In genomic region chr12:71832225-71832624, GRCm38 (mm10) we compare ENCODE assay signal across 8 mouse cellular contexts. TPM values are rescaled to one million over a fixed set of nuclear protein-coding genes. Genes with fewer than 3 reads are reported as not detected.
A peak's percentile ranks its signal among the peaks of the same experiment; 100 is the strongest.
DNase-seq lines count a peak whose midpoint lies in the region; ATAC-seq and TF ChIP-seq lines count a peak whose summit lies in the region.

No protein-coding gene starts in this region.

- ATAC-seq in heart, embryonic 13.5 days (ENCODE audit: extremely low read depth, insufficient number of reproducible peaks, low FRiP score, low TSS enrichment) = no peak
- ATAC-seq in kidney, postnatal 0 days (replicated peaks; ENCODE audit: low FRiP score, low read depth) = no peak
- peak; percentile 38 for ATAC-seq in liver, embryonic 13.5 days (ENCODE audit: low read depth)
- no peak for ATAC-seq in stomach, postnatal 0 days (ENCODE audit: low FRiP score, low TSS enrichment)

- TF ChIP-seq EP300 in stomach, postnatal 0 days (optimal IDR thresholded peaks at IDR 0.05) = no peak

- TF ChIP-seq CTCF in kidney, postnatal 0 days (IDR thresholded peaks at IDR 0.05; ENCODE audit: low read depth) = no peak
- TF ChIP-seq CTCF in stomach, postnatal 0 days (IDR thresholded peaks at IDR 0.05; ENCODE audit: low read depth) = no peak

- no peaks in the 10 kb centered on the region for H3K36me3 ChIP-seq in heart, embryonic 13.5 days
- no peaks in the 10 kb centered on the region for H3K36me3 ChIP-seq in kidney, postnatal 0 days (ENCODE audit: insufficient read depth, low read length)
- H3K36me3 ChIP-seq in liver, embryonic 13.5 days = no peaks in the 10 kb centered on the region
- no peaks in the 10 kb centered on the region for H3K36me3 ChIP-seq in stomach, postnatal 0 days (ENCODE audit: control insufficient read depth, insufficient read depth, low read length)

- H3K9me3 ChIP-seq in heart, embryonic 13.5 days = no peaks in the 10 kb centered on the region
- no peaks in the 10 kb centered on the region for H3K9me3 ChIP-seq in kidney, postnatal 0 days (replicated peaks; ENCODE audit: low read length)
- H3K9me3 ChIP-seq in liver, embryonic 13.5 days (replicated peaks) = no peaks in the 10 kb centered on the region
- no peaks in the 10 kb centered on the region for H3K9me3 ChIP-seq in stomach, postnatal 0 days (ENCODE audit: control insufficient read depth, low read length)

- 0% methylated on average over 12 of the region's 12 CpGs for WGBS in heart, embryonic 13.5 days
- 0% methylated on average over 12 of the region's 12 CpGs for WGBS in kidney, postnatal 0 days
- under 1% methylated on average over 12 of the region's 12 CpGs for WGBS in liver, embryonic 13.5 days (ENCODE audit: insufficient replicate concordance)
- WGBS in stomach, postnatal 0 days = 1% methylated on average over 12 of the region's 12 CpGs

- H3K9ac ChIP-seq in heart, embryonic 13.5 days = peak overlapping the region; percentile 99
- H3K9ac ChIP-seq in kidney, postnatal 0 days (ENCODE audit: low read depth, low read length) = peak overlapping the region; percentile 68
- H3K9ac ChIP-seq in liver, embryonic 13.5 days = peak overlapping the region; percentile 96
- peak overlapping the region; percentile 82 for H3K9ac ChIP-seq in stomach, postnatal 0 days (ENCODE audit: low read length)

- peak overlapping the region; percentile 99 for H3K4me3 ChIP-seq in heart, embryonic 13.5 days
- peak overlapping the region; percentile 77 for H3K4me3 ChIP-seq in kidney, postnatal 0 days (replicated peaks; ENCODE audit: low read depth, low read length)
- peak overlapping the region; percentile 91 for H3K4me3 ChIP-seq in liver, embryonic 13.5 days (replicated peaks)
- peak overlapping the region; percentile 86 for H3K4me3 ChIP-seq in stomach, postnatal 0 days (ENCODE audit: low read depth, low read length)

- H3K27me3 ChIP-seq in heart, embryonic 13.5 days (replicated peaks) = no peaks in the 10 kb centered on the region
- H3K27me3 ChIP-seq in kidney, postnatal 0 days (ENCODE audit: insufficient read depth, low read length) = 0 out of 2 replicates have a peak, but pooled peaks cover 3% of the 10 kb centered on the region
- H3K27me3 ChIP-seq in liver, embryonic 13.5 days = no peaks in the 10 kb centered on the region
- no peaks in the 10 kb centered on the region for H3K27me3 ChIP-seq in stomach, postnatal 0 days (ENCODE audit: control insufficient read depth, insufficient read depth, low read length)

- DNase-seq in CD4-positive helper T cell, adult 2 months (ENCODE audit: low read depth, low spot score) = peak; percentile 56
- peak; percentile 91 for DNase-seq in brain, adult 2 months (ENCODE audit: low read depth, low spot score)
- peak; percentile 32 for DNase-seq in fibroblast of lung, adult 2 months (ENCODE audit: low read depth)
- DNase-seq in kidney, postnatal 0 days (ENCODE audit: low spot score) = peak; percentile 74
- DNase-seq in liver, embryonic 13.5 days = peak; percentile 75
- peak; percentile 16 to 28 for DNase-seq in natural killer cell, adult 2 months (ENCODE audit: low spot score in 2 of 2)
- peak; percentile 75 for DNase-seq in stomach, postnatal 0 days (ENCODE audit: low spot score)

- H3K27ac ChIP-seq in heart, embryonic 13.5 days (replicated peaks) = peak overlapping the region; percentile 98
- H3K27ac ChIP-seq in kidney, postnatal 0 days = no peak overlapping the region
- peak overlapping the region; percentile 96 for H3K27ac ChIP-seq in liver, embryonic 13.5 days
- peak overlapping the region; percentile 95 for H3K27ac ChIP-seq in stomach, postnatal 0 days (replicated peaks)

- H3K4me2 ChIP-seq in heart, embryonic 13.5 days = peak overlapping the region; percentile 90
- peak overlapping the region; percentile 78 for H3K4me2 ChIP-seq in kidney, postnatal 0 days (ENCODE audit: low read length)
- peak overlapping the region; percentile 96 for H3K4me2 ChIP-seq in liver, embryonic 13.5 days
- H3K4me2 ChIP-seq in stomach, postnatal 0 days (replicated peaks; ENCODE audit: low read depth) = peak overlapping the region; percentile 90

- peaks cover 63% of the 10 kb centered on the region for H3K4me1 ChIP-seq in heart, embryonic 13.5 days
- peaks cover 11% of the 10 kb centered on the region; the same call in 1 of the 2 replicates for H3K4me1 ChIP-seq in kidney, postnatal 0 days (replicated peaks; ENCODE audit: insufficient read depth, low read length)
- peaks cover 64% of the 10 kb centered on the region for H3K4me1 ChIP-seq in liver, embryonic 13.5 days (replicated peaks)
- peaks cover 2% of the 10 kb centered on the region; the same call in 1 of the 2 replicates for H3K4me1 ChIP-seq in stomach, postnatal 0 days (replicated peaks; ENCODE audit: control insufficient read depth, insufficient read depth)

RNA-seq across cellular contexts. Expression of gene Daam1, which starts 1.3 kb away (rescaled TPM):
- polyA plus RNA-seq in heart, embryonic 13.5 days (2015; fragmentation: Nextera tagmentation; extraction: Ambion mirVana) = 18.5 and 18.6 TPM in 2 replicates
- 5.0 and 5.6 TPM in 2 replicates for polyA plus RNA-seq in kidney, postnatal 0 days (2015; fragmentation: Nextera tagmentation; extraction: Ambion mirVana)
- polyA plus RNA-seq in liver, embryonic 13.5 days (2015; fragmentation: Nextera tagmentation; extraction: Ambion mirVana) = 8.8 and 11.1 TPM in 2 replicates
- polyA plus RNA-seq in stomach, postnatal 0 days (2015; fragmentation: Nextera tagmentation; extraction: Ambion mirVana) = 6.9 and 7.2 TPM in 2 replicates

Comparison
In these comparisons a context has a peak if more than half of its experiments do, and no peak if none do; other contexts are left out.
1. DNase-seq: peak in every context shown above with its lines; median percentile 91 in brain, adult 2 months; 75 in liver, embryonic 13.5 days; 75 in stomach, postnatal 0 days; 74 in kidney, postnatal 0 days; 56 in CD4-positive helper T cell, adult 2 months; 32 in fibroblast of lung, adult 2 months; 22 in natural killer cell, adult 2 months.